Mouse (Mus musculus) bone marrow macrophage, adult 2 months (primary cell): ENCODE data around the gene Tgfbrap1. TPM values are rescaled to one million over a fixed set of nuclear protein-coding genes. Genes with fewer than 3 reads are reported as not detected.
A peak's percentile ranks its signal among the peaks of the same experiment; 100 is the strongest.

Experiments
- H3K27ac ChIP-seq: 2 replicates; pipeline ENCODE4 v1.5.1; 2012; ENCODE audit warnings: low read depth, low read length; ENCODE audit not compliant: insufficient read depth
- H3K4me1 ChIP-seq: 2 replicates; pipeline ENCODE4 v1.6.1; 2012; ENCODE audit warnings: low read length; ENCODE audit not compliant: control insufficient read depth, insufficient read depth
- H3K4me3 ChIP-seq: 2 replicates; pipeline ENCODE4 v1.5.1; 2012; ENCODE audit warnings: mild to moderate bottlenecking, low read length, moderate library complexity; ENCODE audit not compliant: insufficient read depth
- CTCF ChIP-seq: IDR thresholded peaks from 2 replicates; pipeline ENCODE4 v1.5.1; 2012; ENCODE audit warnings: low read depth, mild to moderate bottlenecking, low read length, moderate library complexity
- POLR2A ChIP-seq: IDR thresholded peaks from 2 replicates; pipeline ENCODE4 v1.6.1; 2012; ENCODE audit warnings: mild to moderate bottlenecking, low read depth, low read length, borderline replicate concordance
- polyA plus RNA-seq: library from polyadenylated mRNA; stranded (reverse); fragments of >200 nt; gene quantifications from 2 replicates; pipeline ENCODE4 v1.2.4, GENCODE M21; 2012; ENCODE audit not compliant: missing spikeins, insufficient read depth, insufficient read length

The Tgfbrap1 gene
- polyA plus RNA-seq: 27.3 and 28.4 TPM in 2 replicates

- Histone ChIP-seq H3K27ac (peak within 1 kb of the TSS; percentile 87), H3K4me3 (peak within 1 kb of the TSS; percentile 87), H3K4me1 (peaks cover 5% of the 10 kb centered on the region)
- TF ChIP-seq CTCF (no peak), POLR2A (no peak; the same call in 1 of the 2 replicates)
Observed at GRCm38 (mm10) chr1:43098031-43098984, at the start of gene Tgfbrap1, which contains the start of gene AI597479. Gene Tgfbrap1 (minus strand): TSS chr1:43098637. Gene AI597479 (plus strand): TSS chr1:43098710.

- Histone ChIP-seq H3K4me1 (no peaks in the 10 kb centered on the region), H3K27ac (no peak overlapping the region), H3K4me3 (no peak overlapping the region)
- TF ChIP-seq POLR2A: no peak
- no peak for TF ChIP-seq CTCF
Observed at GRCm38 (mm10) chr1:43147474-43147873, 49.0 kb upstream of the Tgfbrap1 start.

GRCm38 (mm10) chr1:43145388-43145787 is 47.0 kb upstream of the Tgfbrap1 start:
- no peak overlapping the region for H3K27ac ChIP-seq

DNA sequence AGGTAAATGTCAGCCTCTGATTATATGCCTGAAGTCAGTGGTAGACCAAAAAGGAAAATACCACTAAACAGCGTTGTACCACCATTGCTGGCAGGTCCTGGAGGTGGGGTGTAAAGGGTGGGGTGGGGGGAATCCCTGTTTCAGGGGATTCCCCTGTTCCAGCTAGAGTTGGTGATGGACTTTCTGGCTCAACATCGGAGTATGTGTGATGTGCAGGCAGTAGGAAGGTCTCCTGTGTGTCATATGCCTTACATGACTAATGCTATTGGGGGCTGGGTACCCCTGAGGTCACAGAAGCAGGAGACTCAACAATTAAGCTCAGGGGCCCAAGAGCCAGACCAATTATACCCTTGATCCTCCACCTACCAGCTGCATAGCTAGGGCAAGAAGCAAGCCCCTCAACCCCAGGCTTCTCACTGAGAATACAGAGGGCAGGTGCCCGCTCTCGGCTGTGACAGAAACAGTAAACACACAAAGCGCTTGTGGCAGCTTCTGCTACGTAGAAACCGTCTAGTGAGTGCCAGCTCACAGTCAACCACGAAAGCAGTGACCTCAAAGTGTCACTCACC is 46.0 kb upstream of the Tgfbrap1 start:
- Histone ChIP-seq H3K27ac (no peak overlapping the region), H3K4me1 (no peaks in the 10 kb centered on the region), H3K4me3 (no peak overlapping the region)
- TF ChIP-seq CTCF: no peak
- TF ChIP-seq POLR2A: no peak

More at GRCm38 (mm10) chr1:43145388-43145787, 47.0 kb upstream of the Tgfbrap1 start:
- Histone ChIP-seq H3K4me1 (no peaks in the 10 kb centered on the region), H3K4me3 (no peak overlapping the region)
- TF ChIP-seq CTCF: no peak
- TF ChIP-seq POLR2A: no peak

DNA sequence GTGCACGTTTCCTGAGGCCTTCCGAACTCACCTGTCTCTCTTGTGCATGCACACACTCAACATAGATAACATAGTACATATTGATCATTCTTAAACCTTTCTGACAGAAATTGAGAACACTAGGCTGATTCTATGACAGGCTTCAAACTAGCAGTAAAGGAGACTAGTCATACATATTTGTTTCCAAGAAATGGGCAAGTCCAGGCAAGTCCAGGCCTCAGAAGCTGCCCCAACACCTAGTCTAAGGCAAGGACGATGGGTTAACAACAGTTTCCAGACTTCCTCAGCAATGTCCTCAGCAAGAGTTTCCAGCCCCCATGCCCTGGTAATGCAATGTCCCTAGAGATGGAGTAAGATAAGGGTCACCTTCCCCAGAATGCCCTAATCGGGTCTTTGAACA is 45.4 kb upstream of the Tgfbrap1 start:
- Histone ChIP-seq H3K4me3 (no peak overlapping the region), H3K27ac (no peak overlapping the region), H3K4me1 (no peaks in the 10 kb centered on the region)
- TF ChIP-seq CTCF (no peak), POLR2A (no peak)

DNA sequence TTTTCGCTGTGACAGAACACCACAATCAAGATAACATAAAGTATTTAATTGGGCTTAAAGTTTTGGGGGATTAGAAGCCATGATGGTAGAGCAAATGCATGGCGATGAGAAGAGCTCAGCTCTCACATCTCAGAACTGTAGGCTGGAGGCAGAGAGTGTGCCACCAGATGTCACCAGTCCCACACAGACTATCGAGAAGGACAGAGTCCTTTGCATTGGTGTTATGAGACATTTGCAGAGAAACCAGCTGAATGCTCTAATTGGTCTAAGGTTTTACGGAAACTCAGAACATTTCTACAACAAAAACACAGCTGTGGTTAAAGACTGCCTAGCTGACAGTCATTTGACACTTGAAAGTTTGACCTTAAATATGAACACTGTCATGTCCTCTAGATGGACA is 44.8 kb upstream of the Tgfbrap1 start:
- Histone ChIP-seq H3K27ac (no peak overlapping the region), H3K4me3 (no peak overlapping the region), H3K4me1 (no peaks in the 10 kb centered on the region)
- TF ChIP-seq POLR2A: no peak
- no peak for TF ChIP-seq CTCF

DNA sequence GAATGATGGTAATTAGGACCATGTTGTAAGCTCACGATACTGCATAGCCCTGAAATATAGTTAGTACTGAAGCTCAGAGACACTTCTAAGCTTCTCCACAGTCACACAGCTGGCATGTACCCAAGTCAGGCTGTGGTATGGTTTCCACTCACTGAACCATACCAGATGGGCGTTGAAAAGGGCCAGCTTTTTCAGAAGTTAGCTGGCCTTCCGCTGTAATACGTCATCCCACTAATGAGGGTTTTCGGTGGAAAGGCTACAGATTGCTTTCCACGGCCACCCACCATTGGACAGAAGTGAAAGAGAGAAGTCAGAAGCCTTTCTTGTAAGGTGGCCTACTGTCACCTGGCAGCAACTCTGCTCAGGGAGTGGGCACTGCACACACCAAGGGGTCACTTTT is 44.4 kb upstream of the Tgfbrap1 start:
- Histone ChIP-seq H3K4me3 (no peak overlapping the region), H3K27ac (no peak overlapping the region), H3K4me1 (no peaks in the 10 kb centered on the region)
- TF ChIP-seq POLR2A (no peak), CTCF (no peak)

DNA sequence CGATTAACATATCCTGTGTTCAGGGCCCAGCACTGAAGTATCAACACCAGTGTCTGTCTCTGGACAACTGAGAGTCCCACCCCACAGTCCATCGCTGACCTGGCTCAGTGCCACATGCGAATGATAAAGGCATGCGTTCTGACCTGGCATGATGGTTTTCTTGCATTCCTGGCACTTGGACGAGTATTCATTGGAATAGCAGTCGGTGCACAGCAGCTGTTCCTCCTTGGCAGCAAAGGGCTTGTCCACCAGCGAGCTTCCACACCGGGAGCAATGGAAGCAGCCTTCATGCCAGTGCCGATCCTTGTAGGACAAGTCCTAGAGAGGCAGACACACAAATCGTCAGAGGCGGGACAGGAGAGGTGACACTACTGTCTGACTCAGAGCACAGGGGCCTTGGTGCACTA is 43.1 kb upstream of the Tgfbrap1 start:
- no peak overlapping the region for H3K27ac ChIP-seq

DNA sequence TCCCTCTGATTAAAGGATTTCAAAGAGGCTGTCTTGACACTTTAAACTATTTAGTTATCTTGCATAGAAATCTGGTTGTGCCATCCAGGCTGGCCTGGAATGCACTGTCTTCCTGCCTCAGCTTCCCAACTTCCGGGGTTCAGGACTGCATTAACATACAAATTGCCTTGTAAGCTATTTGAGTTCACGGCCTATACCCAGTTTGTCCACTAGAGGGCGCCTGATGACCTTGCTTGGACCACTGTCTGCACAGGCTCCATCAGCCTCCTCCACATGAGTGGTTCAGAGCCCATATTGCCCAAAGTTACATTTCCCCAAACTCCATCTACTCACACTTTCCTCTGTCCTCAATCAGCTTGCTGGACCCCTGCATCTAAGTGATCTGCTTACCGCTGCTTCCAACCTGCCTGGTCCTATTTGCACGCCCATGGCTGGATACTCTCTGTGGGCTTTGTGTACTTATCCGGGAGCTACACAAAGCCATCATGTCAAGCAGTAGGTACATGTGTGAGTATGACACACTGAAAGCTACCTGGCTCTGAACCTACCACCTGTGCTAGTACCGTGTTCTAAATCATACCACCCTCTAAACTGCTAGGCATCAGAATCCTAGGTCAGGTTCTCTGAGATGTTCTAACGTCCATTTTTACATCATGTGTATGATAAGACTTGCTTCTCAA is 41.3 kb upstream of the Tgfbrap1 start:
- Histone ChIP-seq H3K4me3 (no peak overlapping the region), H3K27ac (no peak overlapping the region), H3K4me1 (no peaks in the 10 kb centered on the region)
- TF ChIP-seq CTCF (peak; percentile 98), POLR2A (no peak)

More for the DNA sequence above, 43.1 kb upstream of the Tgfbrap1 start:
- Histone ChIP-seq H3K4me1 (no peaks in the 10 kb centered on the region), H3K4me3 (no peak overlapping the region)
- no peak for TF ChIP-seq POLR2A
